Mouse (Mus musculus) MEL (cell line): ENCODE data around the gene Slc25a23. TPM values are rescaled to one million over a fixed set of nuclear protein-coding genes. Genes with fewer than 3 reads are reported as not detected.

Source experiments
- DNase-seq: peaks from one replicate; pipeline ENCODE4 v3.0.0; 2011; ENCODE audit warnings: low read depth, low spot score
- H3K27ac ChIP-seq: 2 replicates; pipeline ENCODE4 v1.5.1; 2012; ENCODE audit warnings: low read depth, mild to moderate bottlenecking, control low read depth, low read length, moderate library complexity; ENCODE audit not compliant: control insufficient read depth
- H3K27me3 ChIP-seq, 2 experiments: fragments of 150-350 bp in 1 of 2; sonication (generic) in 1 of 2; 2 replicates each; pipeline ENCODE4 v1.6.1; 2012; ENCODE audit warnings: low read length in 2 of 2, mild to moderate bottlenecking in 2 of 2, improper control_type of control experiment in 1 of 2, moderate library complexity in 1 of 2; ENCODE audit not compliant: insufficient read depth in 2 of 2, control insufficient read depth in 1 of 2
- H3K36me3 ChIP-seq, 2 experiments: 2 replicates each; pipeline ENCODE4 v1.6.1; 2012 to 2014; ENCODE audit warnings: low read length in 2 of 2, improper control_type of control experiment in 1 of 2, inconsistent platforms in 1 of 2, mild to moderate bottlenecking in 1 of 2; ENCODE audit not compliant: insufficient read depth in 2 of 2, control insufficient read depth in 1 of 2
- H3K4me1 ChIP-seq, 2 experiments: fragments of 150-350 bp in 1 of 2; sonication (generic) in 1 of 2; 2 replicates each; pipeline ENCODE4 v1.6.1; 2012; ENCODE audit warnings: low read length in 2 of 2, improper control_type of control experiment in 1 of 2, mild to moderate bottlenecking in 1 of 2; ENCODE audit not compliant: insufficient read depth in 2 of 2, control insufficient read depth in 1 of 2
- H3K4me3 ChIP-seq, 2 experiments: fragments of 150-350 bp in 1 of 2; sonication (generic) in 1 of 2; 2 replicates each; pipeline ENCODE4 v1.5.1; 2012; ENCODE audit warnings: low read depth in 2 of 2, low read length in 2 of 2, mild to moderate bottlenecking in 2 of 2, moderate library complexity in 2 of 2, control low read depth in 1 of 2, improper control_type of control experiment in 1 of 2; ENCODE audit not compliant: control insufficient read depth in 1 of 2, insufficient read depth in 1 of 2
- H3K79me2 ChIP-seq: 2 replicates; pipeline ENCODE4 v1.6.1; 2012; ENCODE audit warnings: mild to moderate bottlenecking, low read length, moderate library complexity; ENCODE audit not compliant: control insufficient read depth, poor library complexity, insufficient read depth
- H3K9ac ChIP-seq: 2 replicates; pipeline ENCODE4 v1.6.1; 2012; ENCODE audit warnings: low read depth, mild to moderate bottlenecking, control low read depth, low read length, moderate library complexity; ENCODE audit not compliant: control insufficient read depth, poor library complexity, severe bottlenecking
- H3K9me3 ChIP-seq: fragments of 150-350 bp; sonication (generic); replicated peaks from 2 replicates; pipeline ENCODE4 v1.6.1; 2012; ENCODE audit warnings: mild to moderate bottlenecking, low read length, improper control_type of control experiment, moderate library complexity; ENCODE audit not compliant: insufficient read depth
- BHLHE40 ChIP-seq: IDR thresholded peaks from 2 replicates; pipeline ENCODE4 v1.6.1; 2012; ENCODE audit warnings: low read depth, mild to moderate bottlenecking, inconsistent platforms, low read length, improper control_type of control experiment, borderline replicate concordance
- CHD1 ChIP-seq: IDR thresholded peaks from 2 replicates; pipeline ENCODE4 v1.6.1; 2012; ENCODE audit warnings: low read depth, mild to moderate bottlenecking, inconsistent platforms, low read length, improper control_type of control experiment
- CTCF ChIP-seq, 3 experiments: IDR thresholded peaks in 2 of 3; conservative IDR thresholded peaks in 1 of 3; 2 replicates each; pipeline ENCODE4 v1.5.1; 2011 to 2012; ENCODE audit warnings: low read length in 3 of 3, low read depth in 2 of 3, mild to moderate bottlenecking in 2 of 3, improper control_type of control experiment in 1 of 3, inconsistent platforms in 1 of 3, mixed read lengths in 1 of 3, moderate library complexity in 1 of 3; ENCODE audit not compliant: control insufficient read depth in 1 of 3, insufficient read depth in 1 of 3, poor library complexity in 1 of 3, severe bottlenecking in 1 of 3
- E2F4 ChIP-seq: IDR thresholded peaks from 2 replicates; pipeline ENCODE4 v1.6.1; 2011; ENCODE audit warnings: low read depth, low read length, improper control_type of control experiment, borderline replicate concordance
- ELF1 ChIP-seq: IDR thresholded peaks from 2 replicates; pipeline ENCODE4 v1.6.1; 2014; ENCODE audit warnings: low read depth, mild to moderate bottlenecking, inconsistent platforms, low read length, improper control_type of control experiment, moderate library complexity
- EP300 ChIP-seq, 2 experiments: IDR thresholded peaks; 2 replicates each; pipeline ENCODE4 v1.6.1; 2011; ENCODE audit warnings: improper control_type of control experiment in 2 of 2, low read length in 2 of 2, low read depth in 1 of 2, mild to moderate bottlenecking in 1 of 2
- ETS1 ChIP-seq: IDR thresholded peaks from 2 replicates; pipeline ENCODE4 v1.6.1; 2012; ENCODE audit warnings: low read depth, mild to moderate bottlenecking, inconsistent platforms, low read length, improper control_type of control experiment, moderate library complexity
- GABPA ChIP-seq: IDR thresholded peaks from 2 replicates; pipeline ENCODE4 v1.6.1; 2012; ENCODE audit warnings: low read depth, mild to moderate bottlenecking, inconsistent platforms, low read length, improper control_type of control experiment, moderate library complexity
- GATA1 ChIP-seq: IDR thresholded peaks from 2 replicates; pipeline ENCODE4 v1.6.1; 2011; ENCODE audit warnings: low read depth, low read length, improper control_type of control experiment
- JUND ChIP-seq: IDR thresholded peaks from 2 replicates; pipeline ENCODE4 v1.6.1; 2011; ENCODE audit warnings: low read depth, mild to moderate bottlenecking, improper control_type of control experiment, low read length
- KAT2A ChIP-seq: conservative IDR thresholded peaks from 2 replicates; pipeline ENCODE4 v1.6.1; 2012; ENCODE audit warnings: low read depth, low read length, improper control_type of control experiment, inconsistent platforms
- MAFK ChIP-seq: IDR thresholded peaks from 2 replicates; pipeline ENCODE4 v1.6.1; 2011; ENCODE audit warnings: low read depth, mild to moderate bottlenecking, low read length, improper control_type of control experiment, borderline replicate concordance
- MAX ChIP-seq: IDR thresholded peaks from 2 replicates; pipeline ENCODE4 v1.6.1; 2011; ENCODE audit warnings: low read length, improper control_type of control experiment
- MAZ ChIP-seq: IDR thresholded peaks from 2 replicates; pipeline ENCODE4 v1.6.1; 2012; ENCODE audit warnings: low read depth, mild to moderate bottlenecking, inconsistent platforms, low read length, improper control_type of control experiment
- MEF2A ChIP-seq: IDR thresholded peaks from 2 replicates; pipeline ENCODE4 v1.6.1; 2014; ENCODE audit warnings: low read depth, mild to moderate bottlenecking, inconsistent platforms, low read length, improper control_type of control experiment; ENCODE audit not compliant: poor library complexity, insufficient replicate concordance, severe bottlenecking; ENCODE audit errors: extremely low read depth
- NRF1 ChIP-seq: IDR thresholded peaks from 2 replicates; pipeline ENCODE4 v1.6.1; 2014; ENCODE audit warnings: low read depth, mild to moderate bottlenecking, inconsistent platforms, low read length, improper control_type of control experiment, moderate library complexity; ENCODE audit not compliant: poor library complexity, insufficient read depth, severe bottlenecking
- POLR2A ChIP-seq, 2 experiments: IDR thresholded peaks; 2 replicates each; pipeline ENCODE4 v1.6.1; 2011 to 2012; ENCODE audit warnings: low read length in 2 of 2, mild to moderate bottlenecking in 2 of 2, control low read depth in 1 of 2, improper control_type of control experiment in 1 of 2, low read depth in 1 of 2, moderate library complexity in 1 of 2; ENCODE audit not compliant: control insufficient read depth in 1 of 2, insufficient read depth in 1 of 2, poor library complexity in 1 of 2
- POLR2AphosphoS2 ChIP-seq: IDR thresholded peaks from 2 replicates; pipeline ENCODE4 v1.6.1; 2011; ENCODE audit warnings: low read length, improper control_type of control experiment
- POLR2AphosphoS5 ChIP-seq: IDR thresholded peaks from 2 replicates; pipeline ENCODE4 v1.6.1; 2012; ENCODE audit warnings: low read depth, borderline replicate concordance, mild to moderate bottlenecking, inconsistent platforms, low read length, moderate library complexity, mixed read lengths
- RAD21 ChIP-seq: IDR thresholded peaks from 2 replicates; pipeline ENCODE4 v1.6.1; 2011; ENCODE audit warnings: mild to moderate bottlenecking, low read depth, low read length, improper control_type of control experiment
- RCOR1 ChIP-seq: IDR thresholded peaks from 2 replicates; pipeline ENCODE4 v1.6.1; 2012; ENCODE audit warnings: low read depth, mild to moderate bottlenecking, inconsistent platforms, low read length, improper control_type of control experiment
- SIN3A ChIP-seq: IDR thresholded peaks from 2 replicates; pipeline ENCODE4 v1.6.1; 2012; ENCODE audit warnings: low read length, improper control_type of control experiment, inconsistent platforms
- SMC3 ChIP-seq: IDR thresholded peaks from 2 replicates; pipeline ENCODE4 v1.6.1; 2011; ENCODE audit warnings: low read depth, low read length, improper control_type of control experiment
- TAL1 ChIP-seq: IDR thresholded peaks from 2 replicates; pipeline ENCODE4 v1.6.1; 2012; ENCODE audit warnings: mild to moderate bottlenecking, inconsistent platforms, low read length, moderate library complexity, mixed read lengths
- TBP ChIP-seq: IDR thresholded peaks from 2 replicates; pipeline ENCODE4 v1.8.0; 2011; ENCODE audit warnings: low read depth, low read length, improper control_type of control experiment
- TCF12 ChIP-seq: IDR thresholded peaks from 2 replicates; pipeline ENCODE4 v1.6.1; 2014; ENCODE audit warnings: low read depth, mild to moderate bottlenecking, inconsistent platforms, low read length, improper control_type of control experiment, moderate library complexity
- UBTF ChIP-seq: IDR thresholded peaks from 2 replicates; pipeline ENCODE4 v1.6.1; 2012; ENCODE audit warnings: low read depth, mild to moderate bottlenecking, inconsistent platforms, low read length, improper control_type of control experiment, moderate library complexity, borderline replicate concordance; ENCODE audit not compliant: insufficient read depth
- ZC3H11A ChIP-seq: IDR thresholded peaks from 2 replicates; pipeline ENCODE4 v1.6.1; 2012; ENCODE audit warnings: low read depth, mild to moderate bottlenecking, inconsistent platforms, low read length, improper control_type of control experiment
- ZKSCAN1 ChIP-seq: IDR thresholded peaks from 2 replicates; pipeline ENCODE4 v1.6.1; 2012; ENCODE audit warnings: low read depth, mild to moderate bottlenecking, inconsistent platforms, low read length, improper control_type of control experiment, moderate library complexity
- ZMIZ1 ChIP-seq: IDR thresholded peaks from 2 replicates; pipeline ENCODE4 v1.6.1; 2012; ENCODE audit warnings: low read depth, mild to moderate bottlenecking, inconsistent platforms, low read length, improper control_type of control experiment, moderate library complexity
- polyA plus RNA-seq, 2 experiments: library from polyadenylated mRNA; stranded (reverse) in 1 of 2; unstranded in 1 of 2; fragments of >175 nt in 1 of 2; fragments of >200 nt in 1 of 2; gene quantifications; 2 replicates each; pipeline versions ENCODE4 v1.2.1 to v1.2.4; 2012; ENCODE audit warnings: low replicate concordance in 2 of 2, low read depth in 1 of 2; ENCODE audit not compliant: insufficient read length in 2 of 2, insufficient read depth in 1 of 2, missing spikeins in 1 of 2
- total RNA-seq: library from RNA; depleted of rRNA; stranded (reverse); fragments of 300-350 nt; gene quantifications from 2 replicates; pipeline ENCODE4 v1.2.3, GENCODE M21; 2012

Slc25a23 gene
- total and polyA plus RNA-seq, 3 experiments: 4.9 to 60.8 TPM; not detected in 1

DNA sequence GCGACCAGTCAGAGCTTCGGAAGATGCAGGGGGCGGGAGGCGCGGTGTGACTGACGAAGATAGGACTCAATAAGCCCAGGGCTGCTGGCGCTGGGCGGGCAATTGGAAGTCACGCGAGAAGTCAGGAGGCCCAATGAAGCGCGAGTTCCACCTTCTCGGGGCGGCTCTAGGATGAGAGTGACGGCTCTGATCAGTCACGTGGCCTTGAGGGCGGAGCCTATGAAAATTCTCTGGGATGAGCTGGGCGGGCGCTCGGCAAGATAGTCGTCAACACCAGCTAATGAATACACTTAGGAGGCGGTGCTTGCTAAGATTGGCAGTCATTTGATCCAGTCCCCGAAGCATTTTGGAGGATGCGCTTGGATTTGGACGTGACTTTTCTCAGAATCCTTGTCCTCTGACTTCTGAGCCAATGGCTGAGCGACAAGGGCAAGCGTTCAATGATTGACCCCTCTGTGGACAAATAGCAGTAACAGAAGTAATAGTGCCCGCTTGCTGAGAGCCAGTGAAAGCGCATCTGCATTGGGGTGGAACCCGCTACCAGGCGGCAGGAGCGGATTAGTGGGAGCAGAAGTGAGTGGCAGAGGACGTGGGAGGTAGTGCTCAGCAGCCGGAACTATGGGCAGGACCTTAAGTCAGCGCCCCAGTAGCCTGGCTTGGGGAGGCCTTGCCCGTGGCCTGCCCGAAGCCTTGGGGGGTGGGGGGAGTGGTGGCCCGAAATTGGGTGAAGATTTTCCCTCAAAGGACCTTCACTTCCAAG lies 27.8 kb downstream of the Slc25a23 start (continued):
- TF ChIP-seq MAZ (no peak), RCOR1 (no peak), ELF1 (peak; percentile 66; the same call in 1 of the 2 replicates), ZKSCAN1 (no peak), TCF12 (peak; percentile 46; the same call in 1 of the 2 replicates), NRF1 (peak; percentile 59), SIN3A (0 out of 2 replicates have a peak, but pooled peaks have one; percentile 34), POLR2A (IDR thresholded peaks at IDR 0.05; ENCODE audit: control insufficient read depth in 1 of 2, insufficient read depth in 1 of 2, low read depth in 1 of 2, low read length in 2 of 2, poor library complexity in 1 of 2) (peak; percentile 62 to 96), MAX (peak; percentile 94), POLR2AphosphoS2 (peak; percentile 83; the same call in 1 of the 2 replicates), CTCF (IDR thresholded peaks at IDR 0.05 in 2 of 3, conservative IDR thresholded peaks at IDR 0.05 in 1 of 3; ENCODE audit: control insufficient read depth in 1 of 3, insufficient read depth in 1 of 3, low read depth in 2 of 3, low read length in 3 of 3, poor library complexity in 1 of 3, severe bottlenecking in 1 of 3) (no peak), E2F4 (no peak), KAT2A (peak; percentile 22; the same call in 1 of the 2 replicates), GATA1 (peak; percentile 49), RAD21 (no peak)

DNA sequence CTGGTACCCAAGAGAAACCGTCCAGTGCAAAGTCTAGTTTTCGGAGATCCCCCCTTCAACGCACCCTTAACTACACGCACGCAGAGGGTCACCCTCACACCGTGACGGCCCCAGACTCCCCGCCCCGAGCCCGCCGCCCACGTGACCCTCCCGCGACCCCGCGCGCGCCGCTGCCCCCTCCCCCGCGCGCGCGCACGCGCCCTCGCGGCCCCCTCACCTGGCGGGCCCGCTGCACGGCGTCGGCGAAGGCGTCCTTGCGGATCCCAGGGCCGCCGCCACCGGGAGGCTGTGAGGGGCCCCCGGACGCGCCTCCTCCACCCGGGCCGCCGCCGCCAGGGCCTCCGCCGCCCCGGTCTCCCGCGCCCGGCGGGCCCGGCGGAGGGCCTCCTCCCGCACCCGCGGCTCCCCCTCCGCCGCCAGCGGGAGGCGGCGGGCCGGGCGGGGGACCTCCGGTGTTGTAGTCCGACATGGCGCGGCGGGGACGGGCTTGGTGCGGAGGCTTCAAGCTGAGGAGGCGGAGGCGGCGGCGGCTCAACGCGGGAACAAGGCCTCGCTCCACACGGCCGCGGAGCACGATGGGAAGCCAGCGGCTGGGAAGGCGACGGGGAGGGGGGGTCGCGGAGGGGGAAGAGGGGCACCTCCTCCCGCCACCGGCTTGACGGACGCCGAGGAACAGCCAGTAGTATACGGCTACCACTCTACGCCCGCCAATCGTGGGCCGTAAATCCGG lies 28.6 kb downstream of the Slc25a23 start, which contains the start of gene Khsrp:
Gene Khsrp, minus strand, starts transcription at position 592 of the 730 bp plus-strand sequence.
- peaks cover 7 to 10% of the 10 kb centered on the region in 2 experiments for H3K36me3 ChIP-seq
- peak within 1 kb of the TSS; percentile 93 to 97 for H3K4me3 ChIP-seq
- DNase-seq: peak; percentile 48
- H3K4me1 ChIP-seq: peaks cover 0 to 18% of the 10 kb centered on the region in 2 experiments; a peak in 2 of 4 replicates
- no peaks in the 10 kb centered on the region for H3K27me3 ChIP-seq
- H3K9ac ChIP-seq: peak within 1 kb of the TSS; percentile 99
- no peaks in the 10 kb centered on the region for H3K9me3 ChIP-seq
- H3K79me2 ChIP-seq: peaks cover 38% of the 10 kb centered on the region
- peak within 1 kb of the TSS; percentile 79 for H3K27ac ChIP-seq
- no peak for TF ChIP-seq ZC3H11A
- no peak for TF ChIP-seq BHLHE40
- TF ChIP-seq TBP: no peak
- TF ChIP-seq ETS1: no peak; the same call in 1 of the 2 replicates
- TF ChIP-seq GATA1: no peak
- TF ChIP-seq SMC3: no peak
- 0 out of 2 replicates have a peak, but pooled peaks have one; percentile 64 for TF ChIP-seq POLR2AphosphoS2
- TF ChIP-seq RCOR1: no peak
- no peak for TF ChIP-seq RAD21
- TF ChIP-seq MAZ: peak; percentile 95
- no peak for TF ChIP-seq ZKSCAN1
- peak; percentile 58 for TF ChIP-seq NRF1
- no peak for TF ChIP-seq POLR2AphosphoS5
- TF ChIP-seq JUND: no peak
- peak; percentile 65; the same call in 1 of the 2 replicates for TF ChIP-seq E2F4
- no peak for TF ChIP-seq GABPA
- 0 out of 2 replicates have a peak, but pooled peaks have one; percentile 30 for TF ChIP-seq ELF1
- TF ChIP-seq MEF2A: no peak
- no peak for TF ChIP-seq ZMIZ1
- no peak for TF ChIP-seq MAFK
- TF ChIP-seq EP300 (IDR thresholded peaks at IDR 0.05; ENCODE audit: low read depth in 1 of 2, low read length in 2 of 2): no peak
- TF ChIP-seq TAL1: no peak
- no peak for TF ChIP-seq UBTF
- TF ChIP-seq KAT2A: no peak; the same call in 1 of the 2 replicates
- no peak for TF ChIP-seq CHD1
